Mouse (Mus musculus) gastrocnemius, adult 18-20 months (tissue): Measurements from ENCODE around the gene Il18r1. TPM values are rescaled to one million over a fixed set of nuclear protein-coding genes. Genes with fewer than 3 reads are reported as not detected.
A peak's percentile ranks its signal among the peaks of the same experiment; 100 is the strongest.

Experiments
- DNase-seq: peaks from one replicate; pipeline ENCODE4 v3.0.0; 2021; ENCODE audit warnings: low spot score
- long read RNA-seq, 2 experiments: library from polyadenylated mRNA; stranded (forward); transcript quantifications; one replicate each; pipeline ENCODE4 v2.0.0; 2021
- total RNA-seq, 2 experiments: library from RNA; stranded (reverse); gene quantifications; 2 replicates each; pipeline ENCODE4 v1.2.3; 2021

The Il18r1 gene
- not detected for total RNA-seq
- long read RNA-seq, experiment 1, result 0 reads
- long read RNA-seq, experiment 2, result 0 reads

GRCm38 (mm10) chr1:40465477-40466430, at the start of gene Il18r1:
Gene Il18r1 (plus strand): TSS chr1:40465552.
- no peak for DNase-seq

GRCm38 (mm10) chr1:40417034-40417433, 48.3 kb upstream of the Il18r1 start:
- no peak for DNase-seq

GRCm38 (mm10) chr1:40418512-40418911, 46.8 kb upstream of the Il18r1 start:
- no peak for DNase-seq

- DNase-seq, result no peak
Observed at GRCm38 (mm10) chr1:40423892-40424291, 41.5 kb upstream of the Il18r1 start.

GRCm38 (mm10) chr1:40427270-40427669, 38.1 kb upstream of the Il18r1 start:
- no peak for DNase-seq

- no peak for DNase-seq
Observed at GRCm38 (mm10) chr1:40427901-40428300, 37.5 kb upstream of the Il18r1 start.

GRCm38 (mm10) chr1:40428910-40429675, 36.3 kb upstream of the Il18r1 start, which contains the start of gene Il1rl1:
Gene Il1rl1 (plus strand): TSS chr1:40429570.
- no peak for DNase-seq

GRCm38 (mm10) chr1:40430143-40430834, 35.1 kb upstream of the Il18r1 start:
- no peak for DNase-seq

- no peak for DNase-seq
Observed at GRCm38 (mm10) chr1:40432169-40432568, 33.2 kb upstream of the Il18r1 start.

- no peak for DNase-seq
Observed at GRCm38 (mm10) chr1:40435936-40436335, 29.4 kb upstream of the Il18r1 start.

GRCm38 (mm10) chr1:40437340-40437739, 28.0 kb upstream of the Il18r1 start:
- no peak for DNase-seq

- no peak for DNase-seq
Observed at GRCm38 (mm10) chr1:40439504-40439903, 25.8 kb upstream of the Il18r1 start.

GRCm38 (mm10) chr1:40444800-40445199, 20.6 kb upstream of the Il18r1 start:
- DNase-seq, result peak; percentile 16

GRCm38 (mm10) chr1:40467306-40467705, 2.0 kb downstream of the Il18r1 start:
- DNase-seq, result no peak

GRCm38 (mm10) chr1:40468805-40469204, 3.5 kb downstream of the Il18r1 start:
- DNase-seq, result no peak

GRCm38 (mm10) chr1:40469900-40470299, 4.5 kb downstream of the Il18r1 start:
- DNase-seq, result no peak

GRCm38 (mm10) chr1:40472401-40472800, 7.0 kb downstream of the Il18r1 start:
- peak; percentile 61 for DNase-seq

GRCm38 (mm10) chr1:40473640-40474039, 8.3 kb downstream of the Il18r1 start:
- no peak for DNase-seq

- DNase-seq, result no peak
Observed at GRCm38 (mm10) chr1:40474336-40474735, 9.0 kb downstream of the Il18r1 start.

- no peak for DNase-seq
Observed at GRCm38 (mm10) chr1:40475697-40476096, 10.3 kb downstream of the Il18r1 start.

- no peak for DNase-seq
Observed at GRCm38 (mm10) chr1:40476756-40477155, 11.4 kb downstream of the Il18r1 start.

- no peak for DNase-seq
Observed at GRCm38 (mm10) chr1:40479505-40479923, 14.2 kb downstream of the Il18r1 start.
